Mouse (Mus musculus): ENCODE measurements around the gene Olfr488. TPM values are rescaled to one million over a fixed set of nuclear protein-coding genes. Genes with fewer than 3 reads are reported as not detected.
"Not testable (repeated sequence)": the region's sequence is repeated elsewhere in the genome, so short reads cannot be mapped to it uniquely, and the experiment has no call there.

Gene Olfr488
- not detected in 2 replicates for polyA plus RNA-seq (2012; ENCODE audit: insufficient read depth, insufficient read length, missing spikeins)

DNA sequence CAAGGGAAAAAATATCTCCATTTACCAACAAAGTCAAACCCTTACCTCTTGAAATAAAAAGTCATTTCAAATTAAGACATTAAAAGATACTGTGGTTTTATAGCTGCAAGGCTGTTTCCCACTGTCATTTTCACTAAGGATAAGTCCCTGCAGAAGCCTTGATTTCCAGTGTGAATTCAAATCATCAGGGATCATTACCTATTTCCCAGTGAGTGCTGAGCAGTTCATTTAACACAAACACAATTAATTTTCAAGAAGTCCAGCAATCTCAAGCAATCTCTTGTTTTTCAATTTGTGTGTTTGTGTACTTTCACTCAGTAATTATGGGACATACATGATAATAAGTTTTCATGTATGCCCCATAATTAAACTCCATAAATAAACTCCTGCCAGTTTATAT, at the start of gene Olfr488:
Gene Olfr488, minus strand, starts transcription at position 101 of the 400 bp plus-strand sequence.
- TF ChIP-seq POLR2A (IDR thresholded peaks at IDR 0.05; ENCODE audit: borderline replicate concordance, low read depth, low read length), result no peak
- no peak for TF ChIP-seq CTCF (IDR thresholded peaks at IDR 0.05; ENCODE audit: low read depth, low read length)
- Histone ChIP-seq H3K4me3 (ENCODE audit: insufficient read depth, low read length) (no peak within 1 kb of the TSS), H3K4me1 (ENCODE audit: control insufficient read depth, insufficient read depth, low read length) (no peaks in the 10 kb centered on the region), H3K27ac (ENCODE audit: insufficient read depth, low read depth, low read length) (no peak within 1 kb of the TSS)

DNA sequence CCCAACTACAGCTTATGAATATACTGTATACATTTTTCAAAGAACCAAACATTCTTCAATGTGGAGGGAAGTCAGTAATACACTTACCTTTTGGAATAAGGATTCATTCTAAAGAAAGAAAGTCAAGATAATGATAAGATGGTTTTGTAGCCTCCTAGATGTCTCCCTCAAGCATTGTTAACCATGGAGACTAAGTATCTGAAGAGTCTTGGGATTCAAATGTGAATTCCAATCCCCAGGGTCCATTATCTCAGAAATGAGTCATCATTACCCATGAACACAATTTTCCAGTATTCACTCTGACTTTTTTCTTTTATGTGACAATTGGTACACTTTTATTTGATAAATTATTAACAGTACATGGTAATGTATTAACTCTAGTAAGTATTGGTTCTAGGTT, 30.7 kb upstream of the Olfr488 start, which contains the start of gene Olfr490:
Gene Olfr490, minus strand, starts transcription at position 101 of the 400 bp plus-strand sequence.
- H3K4me3 ChIP-seq (ENCODE audit: insufficient read depth, low read length), result no peak within 1 kb of the TSS
- H3K4me1 ChIP-seq (ENCODE audit: control insufficient read depth, insufficient read depth, low read length), result no peaks in the 10 kb centered on the region
- TF ChIP-seq POLR2A (IDR thresholded peaks at IDR 0.05; ENCODE audit: borderline replicate concordance, low read depth, low read length) (no peak), CTCF (IDR thresholded peaks at IDR 0.05; ENCODE audit: low read depth, low read length) (no peak)
- H3K27ac ChIP-seq (ENCODE audit: insufficient read depth, low read depth, low read length), result no peak within 1 kb of the TSS

DNA sequence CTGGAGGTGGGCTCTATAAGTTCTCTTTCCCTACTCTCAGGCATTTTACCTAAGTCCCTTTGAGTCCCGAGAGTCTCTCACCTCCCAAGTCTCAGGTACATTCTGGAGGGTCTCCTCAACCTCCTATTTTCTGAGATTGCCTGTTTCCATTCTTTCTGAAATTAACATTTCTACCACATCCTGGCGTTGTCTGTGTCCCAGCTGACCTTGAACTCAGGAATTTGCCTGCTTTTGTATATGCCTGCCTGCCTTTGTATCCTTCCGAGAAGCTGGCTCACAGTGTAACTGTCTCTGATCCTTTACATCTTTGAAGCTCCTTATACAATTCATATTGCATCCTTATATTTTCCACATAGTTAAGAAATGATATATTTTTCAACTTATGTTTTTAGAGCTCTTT, 24.6 kb downstream of the Olfr488 start:
- no peak for TF ChIP-seq CTCF (IDR thresholded peaks at IDR 0.05; ENCODE audit: low read depth, low read length)
- no peak for TF ChIP-seq POLR2A (IDR thresholded peaks at IDR 0.05; ENCODE audit: borderline replicate concordance, low read depth, low read length)
- Histone ChIP-seq H3K4me1 (ENCODE audit: control insufficient read depth, insufficient read depth, low read length) (no peaks in the 10 kb centered on the region), H3K27ac (ENCODE audit: insufficient read depth, low read depth, low read length) (no peak overlapping the region), H3K4me3 (ENCODE audit: insufficient read depth, low read length) (no peak overlapping the region)

DNA sequence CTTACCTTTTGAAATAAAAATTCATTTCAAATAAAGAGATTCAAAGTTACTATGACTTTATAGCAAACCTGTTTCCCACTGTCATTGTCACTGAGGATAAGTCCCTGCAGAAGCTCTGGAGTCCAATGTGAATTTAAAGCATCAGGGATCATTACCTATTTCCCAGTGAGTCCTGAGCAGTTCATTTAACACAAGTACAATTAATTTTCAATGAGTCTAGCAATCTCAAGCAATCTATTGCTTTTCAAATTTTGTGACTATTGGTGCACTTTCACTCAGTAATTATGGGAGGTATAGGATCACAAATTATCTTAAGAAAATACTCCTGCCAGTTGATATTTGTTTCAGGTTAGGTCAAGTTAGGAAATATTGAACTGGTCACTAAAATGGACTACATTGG, 43.6 kb downstream of the Olfr488 start, which contains the start of gene Olfr487:
Gene Olfr487, minus strand, starts transcription at position 101 of the 400 bp plus-strand sequence.
- not testable (repeated sequence) for H3K4me1 ChIP-seq (ENCODE audit: control insufficient read depth, insufficient read depth, low read length); H3K27ac ChIP-seq (ENCODE audit: insufficient read depth, low read depth, low read length); H3K4me3 ChIP-seq (ENCODE audit: insufficient read depth, low read length)

Other genes with a start within 250 kb of the Olfr488 start
- not detected in 2 replicates for gene Olfr478, start 224.4 kb downstream of the Olfr488 start, polyA plus RNA-seq (2012; ENCODE audit: insufficient read depth, insufficient read length, missing spikeins)
- gene Olfr479, start 207.7 kb downstream of the Olfr488 start, polyA plus RNA-seq (2012; ENCODE audit: insufficient read depth, insufficient read length, missing spikeins), result not detected in 2 replicates
- gene Olfr480, start 191.0 kb downstream of the Olfr488 start, polyA plus RNA-seq (2012; ENCODE audit: insufficient read depth, insufficient read length, missing spikeins), result not detected in 2 replicates
- gene Olfr481, start 178.5 kb downstream of the Olfr488 start, polyA plus RNA-seq (2012; ENCODE audit: insufficient read depth, insufficient read length, missing spikeins), result 0.31 TPM in 1 of 2 replicates, not detected in the other
- not detected in 2 replicates for gene Olfr482, start 160.8 kb downstream of the Olfr488 start, polyA plus RNA-seq (2012; ENCODE audit: insufficient read depth, insufficient read length, missing spikeins)
- gene Olfr483, start 157.5 kb downstream of the Olfr488 start, polyA plus RNA-seq (2012; ENCODE audit: insufficient read depth, insufficient read length, missing spikeins), result not detected in 2 replicates
- not detected in 2 replicates for gene Olfr484, start 130.9 kb downstream of the Olfr488 start, polyA plus RNA-seq (2012; ENCODE audit: insufficient read depth, insufficient read length, missing spikeins)
- not detected in 2 replicates for gene Olfr485, start 98.5 kb downstream of the Olfr488 start, polyA plus RNA-seq (2012; ENCODE audit: insufficient read depth, insufficient read length, missing spikeins)
- gene Olfr486, start 85.6 kb downstream of the Olfr488 start, polyA plus RNA-seq (2012; ENCODE audit: insufficient read depth, insufficient read length, missing spikeins), result not detected in 2 replicates
- gene Olfr487, start 43.7 kb downstream of the Olfr488 start, polyA plus RNA-seq (2012; ENCODE audit: insufficient read depth, insufficient read length, missing spikeins), result not detected in 2 replicates
- gene Olfr490, start 30.6 kb upstream of the Olfr488 start, polyA plus RNA-seq (2012; ENCODE audit: insufficient read depth, insufficient read length, missing spikeins), result not detected in 2 replicates
- gene Olfr491, start 55.1 kb upstream of the Olfr488 start, polyA plus RNA-seq (2012; ENCODE audit: insufficient read depth, insufficient read length, missing spikeins), result 0.87 TPM in 1 of 2 replicates, not detected in the other
- not detected in 2 replicates for gene Olfr492, start 65.3 kb upstream of the Olfr488 start, polyA plus RNA-seq (2012; ENCODE audit: insufficient read depth, insufficient read length, missing spikeins)
- gene Olfr493, start 88.6 kb upstream of the Olfr488 start, polyA plus RNA-seq (2012; ENCODE audit: insufficient read depth, insufficient read length, missing spikeins), result not detected in 2 replicates
- gene Olfr494, start 107.0 kb upstream of the Olfr488 start, polyA plus RNA-seq (2012; ENCODE audit: insufficient read depth, insufficient read length, missing spikeins), result not detected in 2 replicates
- not detected in 2 replicates for gene Olfr495, start 134.8 kb upstream of the Olfr488 start, polyA plus RNA-seq (2012; ENCODE audit: insufficient read depth, insufficient read length, missing spikeins)
- not detected in 2 replicates for gene Olfr497, start 162.1 kb upstream of the Olfr488 start, polyA plus RNA-seq (2012; ENCODE audit: insufficient read depth, insufficient read length, missing spikeins)
- gene Olfr498, start 207.0 kb upstream of the Olfr488 start, polyA plus RNA-seq (2012; ENCODE audit: insufficient read depth, insufficient read length, missing spikeins), result not detected in 2 replicates

Measured in bone marrow macrophage, adult 2 months (primary cell).